Mouse (Mus musculus): ENCODE measurements at regions not wholly inside any gene's neighbourhood (a gene's known extent, or its start where the extent isn't known, plus 50 kb on each side); places are given as distances from the start of the nearest gene placed in this dataset.
"Not testable (repeated sequence)": the region's sequence is repeated elsewhere in the genome, so short reads cannot be mapped to it uniquely, and the experiment has no call there.

GRCm38 (mm10) chr6:6388835-6389440, 172.0 kb upstream of the Slc25a13 start:
- no peak for DNase-seq (ENCODE audit: low spot score in 2 of 2)

GRCm38 (mm10) chr6:6387571-6387970, 170.6 kb upstream of the Slc25a13 start:
- DNase-seq (ENCODE audit: low spot score in 2 of 2): no peak

GRCm38 (mm10) chr6:6384971-6385370, 168.0 kb upstream of the Slc25a13 start:
- DNase-seq (ENCODE audit: low spot score in 2 of 2): no peak

- no peak for DNase-seq (ENCODE audit: low spot score in 2 of 2)
Measured at GRCm38 (mm10) chr6:6384441-6384840, 167.5 kb upstream of the Slc25a13 start.

GRCm38 (mm10) chr6:6372421-6372820, 155.4 kb upstream of the Slc25a13 start:
- DNase-seq (ENCODE audit: low spot score in 2 of 2): no peak

GRCm38 (mm10) chr6:6371444-6372093, 154.6 kb upstream of the Slc25a13 start:
- DNase-seq (ENCODE audit: low spot score in 2 of 2): no peak

GRCm38 (mm10) chr6:6364037-6364436, 147.1 kb upstream of the Slc25a13 start:
- DNase-seq (ENCODE audit: low spot score in 2 of 2): no peak

GRCm38 (mm10) chr6:6362678-6363354, 145.8 kb upstream of the Slc25a13 start:
- DNase-seq (ENCODE audit: low spot score in 2 of 2): no peak

- DNase-seq (ENCODE audit: low spot score in 2 of 2): not testable (repeated sequence)
Measured at GRCm38 (mm10) chr6:6361181-6361580, 144.2 kb upstream of the Slc25a13 start.

GRCm38 (mm10) chr6:6357477-6357876, 140.5 kb upstream of the Slc25a13 start:
- no peak for DNase-seq (ENCODE audit: low spot score in 2 of 2)

- no peak for DNase-seq (ENCODE audit: low spot score in 2 of 2)
Measured at GRCm38 (mm10) chr6:6356967-6357366, 140.0 kb upstream of the Slc25a13 start.

GRCm38 (mm10) chr6:6335251-6335650, 118.3 kb upstream of the Slc25a13 start:
- DNase-seq (ENCODE audit: low spot score in 2 of 2): peak; percentile 6 to 9

- no peak for DNase-seq (ENCODE audit: low spot score in 2 of 2)
Measured at GRCm38 (mm10) chr6:6330271-6330670, 113.3 kb upstream of the Slc25a13 start.

- no peak for DNase-seq (ENCODE audit: low spot score in 2 of 2)
Measured at GRCm38 (mm10) chr6:6325516-6325915, 108.5 kb upstream of the Slc25a13 start.

GRCm38 (mm10) chr6:6316725-6317124, 99.8 kb upstream of the Slc25a13 start:
- no peak for DNase-seq (ENCODE audit: low spot score in 2 of 2)

- no peak for DNase-seq (ENCODE audit: low spot score in 2 of 2)
Measured at GRCm38 (mm10) chr6:6313171-6313570, 96.2 kb upstream of the Slc25a13 start.

GRCm38 (mm10) chr6:6310213-6310612, 93.2 kb upstream of the Slc25a13 start:
- DNase-seq (ENCODE audit: low spot score in 2 of 2): no peak

- no peak for DNase-seq (ENCODE audit: low spot score in 2 of 2)
Measured at GRCm38 (mm10) chr6:6307618-6308017, 90.6 kb upstream of the Slc25a13 start.

GRCm38 (mm10) chr6:6303767-6304166, 86.8 kb upstream of the Slc25a13 start:
- no peak for DNase-seq (ENCODE audit: low spot score in 2 of 2)

- no peak for DNase-seq (ENCODE audit: low spot score in 2 of 2)
Measured at GRCm38 (mm10) chr6:6301001-6301510, 84.1 kb upstream of the Slc25a13 start.

- DNase-seq (ENCODE audit: low spot score in 2 of 2): no peak
Measured at GRCm38 (mm10) chr6:6298867-6299852, 82.2 kb upstream of the Slc25a13 start.
